Mouse (Mus musculus) cerebellum, postnatal 4 days (tissue): ENCODE measurements around the gene Ifna4.
A peak's percentile ranks its signal among the peaks of the same experiment; 100 is the strongest.

Source experiments
- DNase-seq, 2 experiments: peaks; one replicate each; pipeline ENCODE4 v3.0.0; 2022; ENCODE audit warnings: low spot score in 2 of 2, mixed read lengths in 1 of 2

Ifna4 gene

DNA sequence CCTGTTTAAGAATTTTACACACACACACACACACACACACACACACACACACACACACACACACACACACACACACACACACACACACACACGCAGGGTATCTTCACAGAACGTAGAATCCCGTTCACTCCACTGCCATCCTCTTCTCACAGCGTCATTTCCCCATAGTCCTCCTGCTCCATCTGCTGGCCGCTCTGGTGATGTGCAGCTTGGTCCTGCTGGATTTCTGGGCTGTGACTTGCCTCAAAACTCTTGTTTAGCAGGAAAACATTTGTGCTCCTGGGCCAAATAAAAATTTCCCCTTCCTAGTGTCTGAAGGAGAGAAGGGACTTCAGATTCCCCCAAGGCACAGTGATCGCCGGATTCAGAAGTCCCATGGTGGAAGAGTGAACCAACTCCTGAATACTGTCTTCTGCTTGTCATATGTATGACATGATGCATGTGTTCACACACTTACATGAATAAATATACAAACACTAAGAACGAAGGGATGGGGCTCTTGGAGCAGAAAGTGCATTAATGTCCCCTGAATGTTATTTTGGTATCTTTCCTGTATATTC is 25.8 kb downstream of the Ifna4 start:
- DNase-seq = peak; percentile 72 to 80

DNA sequence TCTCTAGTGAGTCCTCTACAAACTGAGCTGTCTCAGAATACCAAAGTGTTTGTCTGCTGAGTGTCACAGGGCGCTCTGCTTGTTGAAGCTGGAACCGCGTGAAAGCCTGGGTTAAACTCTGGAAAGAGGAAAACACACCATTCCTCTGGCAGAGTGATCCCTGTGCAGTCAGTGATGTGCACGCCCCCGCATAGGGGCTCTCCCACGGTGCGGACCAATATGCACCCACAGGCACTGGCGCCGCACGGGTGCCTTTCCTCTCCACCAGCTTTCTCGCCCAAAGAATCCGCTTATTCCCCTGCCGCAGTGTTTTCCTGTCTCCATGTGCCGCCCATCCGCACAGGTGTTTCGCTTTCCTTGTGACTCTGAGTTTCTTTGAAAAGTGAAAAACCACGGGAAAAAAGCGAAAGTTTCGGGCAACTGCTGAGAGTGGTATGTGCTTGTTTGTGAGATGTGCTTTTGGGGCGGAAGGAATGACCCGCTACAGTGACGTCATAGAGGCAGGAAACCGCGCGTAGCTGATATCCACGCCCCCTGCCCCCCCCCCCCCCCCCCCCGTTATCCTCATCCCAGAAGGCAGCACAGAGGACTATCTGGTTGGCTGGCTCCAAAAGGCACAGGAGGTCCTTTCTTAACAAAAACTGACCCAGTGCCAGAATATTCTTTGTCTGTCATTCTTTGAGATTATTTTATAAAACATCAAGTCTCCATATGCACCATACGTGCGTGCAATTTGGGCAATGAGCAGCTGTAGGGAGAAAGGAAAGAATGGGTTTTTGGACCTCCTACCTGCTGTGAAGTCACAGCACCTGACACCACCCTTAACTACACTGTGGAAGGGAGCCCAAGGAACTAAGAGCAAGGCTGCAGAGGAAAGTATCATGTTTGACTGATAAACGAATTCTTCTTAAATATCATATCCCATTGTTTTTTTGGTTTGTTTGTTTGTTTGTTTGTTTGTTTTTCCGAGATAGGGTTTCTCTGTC is 26.6 kb downstream of the Ifna4 start:
- DNase-seq = peak in 1 of 2 experiments; percentile 22

DNA sequence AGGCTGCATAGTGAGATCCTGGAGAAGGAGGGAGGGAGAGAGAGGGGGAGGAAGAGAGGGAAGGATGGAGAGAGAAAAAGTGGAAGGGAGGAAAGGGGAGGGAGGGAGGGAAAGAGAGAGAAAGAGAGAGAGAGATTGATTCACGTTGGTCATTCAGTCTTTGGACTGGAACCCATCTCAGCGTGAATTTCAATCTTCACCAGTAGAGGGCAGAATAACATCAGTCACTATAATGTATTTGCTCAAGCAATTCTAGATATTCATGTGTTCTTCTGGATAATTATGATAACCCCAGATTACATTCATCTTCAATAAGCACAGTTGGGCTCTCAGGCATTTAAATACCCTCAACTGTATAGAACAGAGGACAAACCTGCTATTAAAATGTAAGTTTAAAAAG is 31.0 kb downstream of the Ifna4 start:
- DNase-seq = peak in 1 of 2 experiments; percentile 28

DNA sequence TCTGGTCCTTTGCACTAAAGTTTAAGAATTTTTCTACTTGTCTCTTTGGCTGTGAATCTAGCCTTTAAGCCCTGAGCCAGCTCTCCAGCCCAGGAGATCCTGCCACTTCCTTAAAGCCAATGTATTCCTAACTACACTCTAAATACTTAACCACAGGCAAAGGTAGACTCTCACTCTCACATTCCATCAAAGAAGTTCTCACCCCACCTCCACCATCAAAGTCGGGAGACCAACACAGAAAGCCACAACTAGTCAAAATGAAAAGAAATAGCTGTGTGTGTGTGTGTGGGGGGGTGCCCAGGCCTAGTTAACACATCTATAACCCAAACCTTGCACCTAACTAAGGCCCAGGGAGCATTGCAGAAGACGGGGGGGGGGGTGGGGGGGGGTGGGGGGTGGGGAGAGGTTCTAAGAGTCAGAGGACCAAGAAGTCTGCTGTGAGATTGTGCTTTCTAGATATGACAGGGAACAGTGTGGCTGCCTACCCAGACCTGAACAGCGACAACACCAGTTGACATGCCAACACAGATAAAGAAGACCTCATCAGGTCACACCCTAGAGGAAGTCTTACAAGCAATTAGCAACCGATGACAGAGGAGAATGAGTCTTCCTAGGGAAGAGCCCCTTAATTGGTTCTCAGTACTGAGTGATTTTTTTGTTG is 33.9 kb downstream of the Ifna4 start:
- no peak for DNase-seq

DNA sequence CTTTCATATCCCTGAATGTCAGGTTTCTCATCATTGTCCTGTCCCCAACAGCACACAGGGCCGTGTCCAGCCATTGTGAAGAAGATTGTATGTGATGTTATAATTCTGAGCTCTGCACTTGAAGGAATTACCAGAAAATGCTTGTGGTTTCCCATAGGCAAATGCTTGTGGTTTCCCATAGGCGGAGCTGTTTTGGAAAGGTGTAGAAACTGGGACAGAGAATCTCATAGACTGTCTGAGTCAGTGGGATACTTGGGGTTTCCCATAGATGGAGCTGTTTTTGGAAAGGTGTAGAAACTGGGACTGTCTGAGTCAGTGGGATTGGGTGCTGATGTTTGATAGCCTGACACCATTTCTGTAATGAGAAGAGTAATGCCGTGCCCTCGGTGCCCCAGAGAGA is 34.9 kb downstream of the Ifna4 start:
- no peak for DNase-seq

DNA sequence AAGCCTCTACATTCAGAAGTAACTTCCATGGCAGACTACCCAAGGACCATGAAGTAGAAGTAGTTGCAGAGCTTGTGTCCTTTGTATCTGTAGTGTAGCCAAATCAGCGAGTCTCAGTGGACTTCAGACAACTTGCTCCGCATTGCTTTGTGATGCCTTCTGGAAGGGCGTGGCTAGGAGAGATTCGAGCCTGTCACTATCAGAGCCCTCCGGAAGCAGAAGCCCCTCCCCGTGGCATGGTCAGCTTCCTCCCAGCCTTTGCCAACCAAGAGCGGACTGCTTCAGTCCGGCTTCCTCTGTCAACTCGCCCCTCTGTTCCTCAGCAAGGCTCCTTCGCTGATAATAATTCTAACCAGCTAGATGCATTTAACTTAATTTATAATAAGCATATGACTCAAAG is 36.6 kb downstream of the Ifna4 start:
- no peak for DNase-seq

DNA sequence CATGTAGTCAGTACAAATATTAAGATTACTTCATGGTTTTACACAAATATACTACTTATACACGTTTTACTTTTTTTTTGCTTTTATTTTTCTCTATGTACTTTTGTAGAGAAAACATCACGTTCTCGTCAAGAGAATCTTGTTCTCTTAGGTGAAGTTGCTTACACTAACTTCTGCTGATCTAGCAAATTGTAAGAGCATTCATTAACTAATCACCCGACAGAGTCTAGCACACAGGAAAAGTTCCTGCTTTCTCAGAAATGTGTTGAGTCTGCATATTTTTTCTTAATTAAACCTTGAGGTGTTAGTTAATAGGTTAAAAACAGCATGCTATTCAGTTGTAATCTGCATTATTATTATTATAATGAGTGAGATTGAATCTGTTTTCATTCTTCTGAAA is 37.1 kb downstream of the Ifna4 start:
- no peak for DNase-seq

DNA sequence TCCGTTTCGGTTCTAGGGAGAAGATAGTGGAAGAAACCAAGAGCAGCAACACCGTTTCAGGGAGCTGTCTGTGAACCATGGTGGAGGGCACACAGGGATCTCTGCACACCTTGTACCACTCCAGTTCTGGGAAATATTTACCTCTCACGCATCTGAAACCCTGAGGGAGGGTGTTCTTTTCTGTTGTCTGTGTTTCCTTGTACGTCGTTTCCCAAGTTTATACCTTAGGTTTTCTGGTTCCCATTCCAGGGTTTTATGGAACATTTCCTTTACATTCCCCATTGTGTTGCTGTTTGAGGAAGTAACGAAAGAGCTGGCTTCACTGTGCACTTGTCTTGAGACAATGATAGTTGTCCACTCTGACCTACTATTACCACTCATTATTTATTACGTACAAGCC is 38.4 kb downstream of the Ifna4 start, which contains the start of gene Ifne:
Ifne (minus strand) TSS at position 101 of the 400 bp plus-strand sequence.
- DNase-seq = no peak

DNA sequence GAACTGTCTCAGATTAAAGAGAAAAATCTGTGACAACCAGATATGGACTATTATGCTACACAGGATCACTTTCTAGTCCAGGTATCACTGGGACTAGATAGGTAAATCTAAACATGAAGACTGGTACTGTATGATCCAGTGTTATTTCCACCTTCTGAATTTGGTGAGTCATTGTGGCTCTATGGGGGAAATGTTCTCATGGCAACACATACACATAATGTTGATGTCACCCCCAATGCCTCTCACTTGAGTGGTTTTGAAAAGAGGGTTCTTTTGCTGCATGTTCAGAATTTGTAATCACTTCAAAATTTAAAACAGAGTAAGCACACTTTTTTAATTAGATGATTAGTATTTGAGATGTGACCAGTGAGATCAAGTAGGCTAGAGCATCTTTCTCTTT is 46.6 kb downstream of the Ifna4 start:
- DNase-seq = no peak
